Mouse (Mus musculus): Measurements from ENCODE around the gene Orc2.
A peak's percentile ranks its signal among the peaks of the same experiment; 100 is the strongest.

Gene Orc2

DNA sequence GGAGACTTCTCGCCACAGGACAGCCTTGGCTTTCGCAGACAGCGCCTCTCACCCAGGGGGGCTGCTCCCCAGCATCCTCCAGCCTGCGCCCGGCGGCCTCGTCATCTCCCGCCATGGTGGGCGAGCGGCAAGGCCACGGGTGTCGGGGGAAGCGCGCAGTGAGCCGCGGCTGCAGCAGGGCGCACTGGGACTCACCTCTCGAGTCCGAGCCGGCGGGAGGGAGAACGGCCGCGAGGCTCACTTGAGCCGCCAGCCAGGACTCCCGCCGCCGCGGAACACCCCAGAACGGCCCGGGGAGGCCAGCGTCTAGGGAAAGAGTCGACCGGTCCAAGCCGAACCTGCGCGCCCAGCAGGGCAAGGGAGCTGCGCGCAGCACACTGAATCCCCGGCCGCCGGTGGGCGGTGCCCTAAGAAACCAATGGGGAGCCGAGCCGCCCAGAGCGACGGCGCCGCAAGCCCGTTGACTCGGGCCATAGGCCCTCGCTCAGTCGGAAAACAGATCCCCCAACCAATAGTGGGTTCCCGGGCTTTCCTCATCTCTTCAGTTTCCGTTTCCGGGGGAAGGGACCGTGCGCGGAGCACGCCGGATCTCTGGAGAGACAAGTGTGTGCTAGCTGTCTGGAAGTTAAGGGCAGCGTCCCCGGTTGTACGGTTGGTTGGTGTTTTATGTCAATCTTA lies at the start of gene Orc2:
Gene Orc2 (minus strand): TSS at position 533 of the 678 bp plus-strand sequence.
- peak; percentile 94 for DNase-seq

GRCm38 (mm10) chr1:58541386-58541785 lies 36.5 kb upstream of the Orc2 start:
- no peak for DNase-seq

GRCm38 (mm10) chr1:58507249-58507648 lies 2.3 kb upstream of the Orc2 start:
- no peak for DNase-seq

- peak; percentile 11 for DNase-seq
Measured at GRCm38 (mm10) chr1:58503793-58504370, 1.0 kb downstream of the Orc2 start.

DNA sequence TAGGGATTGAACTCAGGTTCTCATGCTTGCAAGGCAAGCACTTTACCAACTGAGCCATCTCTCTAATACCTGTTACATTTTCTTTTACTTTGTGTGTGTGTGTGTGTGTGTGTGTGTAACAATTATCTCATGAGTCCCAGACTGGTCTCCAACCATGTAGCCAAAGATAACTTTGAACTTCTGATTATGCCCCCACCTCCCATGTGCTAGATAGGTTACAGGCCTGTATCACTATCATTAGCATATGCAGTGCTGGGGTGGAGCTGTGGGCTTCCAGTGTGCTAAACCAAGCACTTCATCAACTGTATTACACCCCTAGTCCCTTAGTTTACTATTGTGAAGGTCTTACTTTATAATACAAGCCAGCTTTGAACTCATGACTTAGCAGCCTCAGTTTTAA lies 1.8 kb downstream of the Orc2 start:
- peak; percentile 75 for DNase-seq

- DNase-seq = no peak
Measured at GRCm38 (mm10) chr1:58498758-58499157, 6.2 kb downstream of the Orc2 start.

- no peak for DNase-seq
Measured at GRCm38 (mm10) chr1:58497678-58498077, 7.2 kb downstream of the Orc2 start.

DNA sequence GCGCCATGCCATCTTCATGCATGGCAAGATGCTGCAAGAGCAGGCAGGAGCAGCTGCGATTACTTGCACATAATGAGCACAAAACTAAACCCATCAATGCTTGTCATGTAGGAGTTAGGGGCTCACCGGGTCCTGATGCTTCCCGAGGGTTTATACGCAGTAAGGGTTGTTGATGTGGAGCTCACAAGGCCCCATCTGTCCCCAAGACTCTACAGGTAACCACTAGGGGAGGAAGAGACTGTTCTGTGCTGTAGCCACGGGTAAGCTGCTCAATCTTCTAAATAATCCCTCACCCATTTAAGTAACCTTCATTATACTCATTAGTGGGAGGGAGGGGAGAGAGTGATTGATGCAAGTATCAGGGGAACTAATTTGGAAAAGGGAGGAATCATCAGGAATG lies 9.3 kb downstream of the Orc2 start:
- DNase-seq = no peak

DNA sequence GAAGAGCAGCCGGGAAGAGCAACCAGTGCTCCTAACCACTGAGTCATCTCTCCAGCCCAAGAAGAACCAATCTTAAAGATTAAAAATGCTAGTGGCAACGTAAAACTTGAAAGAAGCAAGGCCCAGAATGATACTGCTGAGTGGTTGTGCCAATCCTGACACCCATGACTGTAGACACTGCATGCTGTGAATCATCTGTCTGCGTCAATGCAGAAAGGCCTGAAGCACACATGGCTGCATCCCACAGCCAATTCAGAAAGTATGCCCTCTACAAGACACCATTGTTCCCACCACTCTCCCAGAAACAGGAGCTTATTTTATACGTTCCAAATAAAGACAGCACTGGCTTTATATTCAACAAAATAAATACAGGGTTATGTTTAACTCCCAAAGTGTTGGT lies 22.3 kb downstream of the Orc2 start:
- DNase-seq = no peak

- no peak for DNase-seq
Measured at GRCm38 (mm10) chr1:58475662-58476061, 29.2 kb downstream of the Orc2 start.

DNA sequence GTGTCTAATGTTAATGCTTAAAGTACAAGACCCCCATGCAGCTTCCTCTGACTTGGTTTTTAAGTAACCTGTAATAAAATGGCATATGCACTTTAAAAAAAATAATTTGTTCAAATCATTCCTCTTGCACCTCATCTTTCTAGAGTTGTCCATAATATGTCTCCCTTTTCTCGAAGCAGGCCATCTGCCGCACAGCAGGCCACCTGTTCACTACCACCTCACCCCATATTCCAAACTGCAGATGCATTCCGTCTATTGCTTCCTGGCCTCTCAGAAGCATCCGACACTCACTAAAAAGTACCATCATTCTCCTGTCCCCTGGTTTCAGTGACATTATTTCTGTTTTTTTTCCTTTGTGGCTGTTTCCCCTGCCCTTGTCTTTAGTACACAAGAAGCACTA lies 39.3 kb downstream of the Orc2 start:
- no peak for DNase-seq

DNA sequence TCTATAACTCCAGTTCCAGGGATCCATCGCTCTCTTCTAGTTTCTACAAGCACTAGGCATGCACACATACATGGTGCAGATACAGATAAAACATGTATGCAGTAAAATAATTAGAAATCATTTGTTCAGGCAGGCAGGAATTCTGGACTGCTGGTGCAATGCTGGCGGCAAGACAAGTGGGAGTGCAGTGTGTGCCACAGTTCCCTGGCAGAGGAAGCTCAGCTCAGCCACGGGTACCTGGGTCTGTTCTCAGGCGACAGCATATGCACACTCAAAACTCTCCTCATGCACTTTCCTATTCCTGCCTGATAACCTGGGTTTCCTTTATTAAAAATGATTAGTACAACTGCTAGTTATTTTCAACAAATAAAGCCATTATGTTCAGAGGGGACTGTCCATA lies 39.9 kb downstream of the Orc2 start:
- no peak for DNase-seq

GRCm38 (mm10) chr1:58463935-58464334 lies 41.0 kb downstream of the Orc2 start:
- DNase-seq = no peak

DNA sequence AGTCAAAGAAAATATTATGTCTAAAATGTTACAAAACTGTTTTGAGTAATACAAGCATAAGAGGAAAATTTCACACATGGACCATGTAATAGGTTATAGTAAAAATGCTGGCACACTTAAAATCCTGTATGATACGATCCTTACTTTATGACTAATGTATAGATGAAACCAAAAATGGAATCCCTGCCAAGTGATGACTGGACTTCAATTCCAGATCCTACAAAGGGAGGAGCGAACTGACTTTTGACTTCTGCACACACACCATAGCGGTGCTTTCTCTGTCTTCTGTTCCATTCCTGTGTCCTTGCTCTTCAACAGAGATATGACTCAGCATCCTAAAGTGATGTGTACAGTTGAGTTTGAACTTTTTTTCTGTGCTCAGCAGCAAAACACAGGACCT lies 44.3 kb downstream of the Orc2 start:
- DNase-seq = no peak

- no peak for DNase-seq
Measured at GRCm38 (mm10) chr1:58458867-58459266, 46.0 kb downstream of the Orc2 start.

DNA sequence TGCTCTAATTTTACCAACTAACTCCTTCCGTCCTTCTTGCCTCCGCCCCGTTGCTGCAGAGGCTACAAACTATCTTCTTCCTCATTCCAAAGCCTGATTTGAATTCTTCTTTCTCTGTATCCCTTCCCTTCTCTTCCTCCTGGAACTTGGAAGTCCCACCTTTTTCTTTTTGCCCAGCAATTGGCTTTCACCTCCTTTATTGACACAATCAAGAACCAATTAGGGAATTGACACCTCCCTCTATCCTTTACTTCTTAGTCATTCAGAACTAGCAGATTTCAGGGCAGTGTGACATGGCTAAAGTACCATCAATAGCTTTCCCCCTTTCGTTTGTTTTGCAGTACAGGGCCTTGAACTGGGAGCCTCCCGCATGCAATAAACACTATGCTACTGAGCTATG lies 46.7 kb downstream of the Orc2 start:
- no peak for DNase-seq

DNA sequence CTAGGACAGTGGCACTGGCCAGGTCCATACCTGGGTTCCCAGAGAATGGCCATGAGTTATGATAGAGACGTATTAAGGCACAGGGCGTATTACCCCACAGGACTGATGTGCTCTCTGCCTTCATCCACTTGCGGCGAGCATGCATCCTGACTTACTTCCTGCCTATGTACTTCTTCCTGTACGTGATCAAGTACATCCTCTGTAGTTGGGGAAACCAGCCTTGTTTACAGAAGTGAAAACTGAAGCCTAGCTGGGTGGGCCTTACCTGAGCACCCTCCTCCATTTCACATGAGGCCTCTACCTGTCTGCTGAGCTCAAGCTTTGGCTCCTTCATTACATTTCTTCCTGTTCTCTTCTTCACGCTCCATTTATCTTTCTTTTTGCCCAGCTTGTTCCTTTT lies 50.6 kb downstream of the Orc2 start:
- no peak for DNase-seq

DNA sequence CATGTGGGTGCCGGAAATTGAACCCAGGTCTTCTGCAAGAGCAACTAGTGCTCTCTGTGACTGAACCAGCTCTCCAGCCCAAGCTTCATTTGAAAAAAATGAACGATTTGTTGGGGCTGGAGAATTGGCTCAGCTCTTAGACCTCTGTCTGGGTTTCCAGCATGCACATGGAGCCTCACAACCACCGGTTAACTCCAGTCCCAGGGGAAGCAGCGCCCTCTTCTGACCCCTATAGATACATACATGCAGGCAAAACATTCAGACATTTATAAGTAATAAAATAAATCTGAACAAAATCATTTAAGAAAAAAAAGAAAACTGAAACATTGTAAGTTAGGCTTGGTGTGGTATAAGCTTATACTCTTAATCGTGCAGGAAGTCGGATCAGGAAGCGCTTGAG lies 56.5 kb downstream of the Orc2 start:
- no peak for DNase-seq

- DNase-seq = no peak
Measured at GRCm38 (mm10) chr1:58447766-58448165, 57.1 kb downstream of the Orc2 start.

DNA sequence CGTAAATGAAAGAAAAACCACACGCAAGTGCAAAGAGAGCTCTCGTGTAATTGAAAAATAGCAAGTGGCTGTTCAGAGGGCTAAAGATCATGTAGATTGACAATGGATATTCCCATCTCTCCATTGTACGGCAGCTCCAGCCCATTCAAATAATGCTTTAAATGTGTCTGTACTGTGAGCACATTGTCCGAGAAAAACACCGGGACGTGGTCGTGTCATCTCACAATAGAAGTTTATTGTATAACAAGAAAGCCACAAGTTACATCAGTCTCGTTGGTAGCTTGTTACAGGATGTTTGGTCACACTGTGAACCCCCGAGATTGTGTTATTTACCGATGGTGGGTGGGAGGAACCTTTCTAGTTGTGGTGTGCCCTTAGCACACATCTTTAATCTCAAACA lies 59.0 kb downstream of the Orc2 start:
- no peak for DNase-seq

- DNase-seq = peak; percentile 82
Measured at GRCm38 (mm10) chr1:58445143-58445722, 59.7 kb downstream of the Orc2 start, which contains the start of the genes Nif3l1 and Ppil3. Gene Nif3l1, plus strand, starts transcription at chr1:58445151. Gene Ppil3, minus strand, starts transcription at chr1:58445486.

DNA sequence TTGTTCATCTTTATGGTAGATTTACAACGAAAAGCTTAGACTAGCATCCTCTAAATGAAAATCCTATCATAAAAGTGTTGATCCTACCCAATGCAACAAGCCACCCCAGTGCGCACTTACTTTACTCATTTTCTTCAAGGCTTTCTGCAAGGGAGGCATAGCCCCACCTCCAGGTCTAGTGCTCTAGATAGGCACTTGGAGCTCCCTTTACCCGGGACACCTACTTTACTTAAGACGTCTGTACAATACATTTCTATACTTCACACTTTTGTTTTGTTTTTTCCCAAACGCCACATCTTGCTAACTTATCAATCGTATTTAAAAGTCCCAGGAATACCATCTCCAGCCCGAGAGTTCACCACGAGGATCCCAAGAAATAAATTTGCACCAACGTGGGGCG lies 60.2 kb downstream of the Orc2 start:
- peak; percentile 19 for DNase-seq

DNA sequence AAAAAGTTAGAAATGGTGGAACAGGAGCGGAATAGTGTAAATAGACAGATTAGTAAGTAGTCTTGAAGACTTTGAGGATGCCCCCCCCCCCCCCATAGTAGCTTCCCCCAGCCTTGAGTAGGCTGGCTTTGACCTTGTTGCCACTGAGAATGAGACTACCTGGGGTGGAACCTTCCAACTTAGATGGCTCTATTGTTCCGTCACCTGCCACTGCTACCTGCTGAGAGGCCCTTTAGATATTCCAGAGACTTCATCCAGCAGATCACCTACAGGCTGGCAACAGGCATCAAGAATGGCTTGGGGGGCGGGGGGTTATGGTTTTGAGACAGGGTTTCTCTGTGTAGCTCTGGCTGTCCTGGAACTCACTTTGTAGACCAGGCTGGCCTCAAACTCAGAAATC lies 80.4 kb downstream of the Orc2 start:
- DNase-seq = no peak
